Mouse (Mus musculus) stomach, postnatal 0 days (tissue): ENCODE measurements at regions not wholly inside any gene's neighbourhood (a gene's known extent, or its start where the extent isn't known, plus 50 kb on each side); places are given as distances from the start of the nearest gene placed in this dataset.

Experiments
- ATAC-seq: fragments of 200-750 bp; cut with Nextera tagmentation; 2 replicates; pipeline ENCODE4 v1.8.0; 2017; ENCODE audit not compliant: low FRiP score, low TSS enrichment
- DNase-seq: peaks from one replicate; pipeline ENCODE4 v3.0.0-alpha.2; 2016; ENCODE audit warnings: low spot score
- H3K27ac ChIP-seq: fragments of 300-500 bp; sonication (generic); replicated peaks from 2 replicates; pipeline ENCODE4 v1.5.1; 2014; ENCODE audit warnings: mild to moderate bottlenecking, control low read depth
- H3K27me3 ChIP-seq: fragments of 300-500 bp; sonication (generic); 2 replicates; pipeline ENCODE4 v1.6.1; 2014; ENCODE audit warnings: low read length; ENCODE audit not compliant: control insufficient read depth, insufficient read depth
- H3K36me3 ChIP-seq: fragments of 300-500 bp; sonication (generic); 2 replicates; pipeline ENCODE4 v1.6.1; 2014; ENCODE audit warnings: low read length, mixed read lengths; ENCODE audit not compliant: control insufficient read depth, insufficient read depth
- H3K4me1 ChIP-seq: fragments of 300-500 bp; sonication (generic); replicated peaks from 2 replicates; pipeline ENCODE4 v1.6.1; 2014; ENCODE audit warnings: antibody characterized with exemption; ENCODE audit not compliant: control insufficient read depth, insufficient read depth
- H3K4me2 ChIP-seq: fragments of 300-500 bp; sonication (generic); replicated peaks from 2 replicates; pipeline ENCODE4 v1.6.1; 2014; ENCODE audit warnings: low read depth, mild to moderate bottlenecking, control low read depth, moderate library complexity
- H3K4me3 ChIP-seq: fragments of 300-500 bp; sonication (generic); 2 replicates; pipeline ENCODE4 v1.5.1; 2014; ENCODE audit warnings: low read depth, low read length, control low read depth
- H3K9ac ChIP-seq: fragments of 300-500 bp; sonication (generic); 2 replicates; pipeline ENCODE4 v1.6.1; 2014; ENCODE audit warnings: mild to moderate bottlenecking, low read length, control low read depth, mixed read lengths
- H3K9me3 ChIP-seq: fragments of 300-500 bp; sonication (generic); 2 replicates; pipeline ENCODE4 v1.6.1; 2016; ENCODE audit warnings: low read length; ENCODE audit not compliant: control insufficient read depth
- CTCF ChIP-seq: IDR thresholded peaks from 2 replicates; pipeline ENCODE4 v1.5.1; 2016; ENCODE audit warnings: antibody characterized with exemption, low read depth, mild to moderate bottlenecking, moderate library complexity
- EP300 ChIP-seq: optimal IDR thresholded peaks from 2 replicates; pipeline ENCODE3; 2016; ENCODE audit warnings: antibody characterized with exemption
- WGBS: fragments of 180-500 bp; shearing (Covaris S2); extraction: QIAGEN DNeasy Blood & Tissue Kit; methylation state at CpG from one replicate; pipeline ENCODE4 v1.1.7; 2014; 5-methylcytosine and 5-hydroxymethylcytosine counted together

GRCm38 (mm10) chr4:143020658-143021057 is 192.1 kb downstream of the Prdm2 start:
- H3K9me3 ChIP-seq, result no peaks in the 10 kb centered on the region
- DNase-seq (no peak), ATAC-seq (no peak)
- no peaks in the 10 kb centered on the region for H3K27me3 ChIP-seq
- H3K4me1 ChIP-seq, result no peaks in the 10 kb centered on the region
- WGBS, result 76% methylated on average over 4 of the region's 4 CpGs
- no peak for TF ChIP-seq CTCF
- no peak for TF ChIP-seq EP300
- H3K9ac ChIP-seq, result no peak overlapping the region
- no peak overlapping the region for H3K27ac ChIP-seq
- H3K4me3 ChIP-seq, result no peak overlapping the region
- no peak overlapping the region for H3K4me2 ChIP-seq
- H3K36me3 ChIP-seq, result no peaks in the 10 kb centered on the region

DNA sequence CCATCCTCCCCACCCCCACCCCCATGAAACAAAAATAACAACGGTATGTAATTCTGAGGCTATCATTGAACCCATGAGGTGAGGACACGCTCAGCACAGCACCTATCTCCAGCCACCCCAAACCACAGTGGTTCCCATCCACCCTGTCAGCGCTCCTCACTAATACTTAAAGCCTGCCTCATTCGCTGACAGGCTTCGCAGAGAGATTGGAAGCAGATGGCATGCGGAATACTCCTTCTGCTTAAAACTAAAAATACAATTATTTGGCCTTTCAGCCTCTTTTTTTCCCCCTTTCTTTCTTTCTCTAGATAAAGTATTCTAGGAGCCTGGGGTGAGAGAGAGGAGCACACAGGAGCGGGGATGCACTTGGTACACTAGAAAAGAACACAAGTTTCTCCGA is 199.9 kb downstream of the Prdm2 start:
- Histone ChIP-seq H3K4me1 (no peaks in the 10 kb centered on the region), H3K9ac (no peak overlapping the region), H3K4me2 (no peak overlapping the region), H3K36me3 (no peaks in the 10 kb centered on the region), H3K4me3 (no peak overlapping the region), H3K9me3 (no peaks in the 10 kb centered on the region), H3K27ac (no peak overlapping the region), H3K27me3 (no peaks in the 10 kb centered on the region)
- WGBS, result 78% methylated on average over 8 of the region's 8 CpGs
- no peak for DNase-seq
- no peak for ATAC-seq
- TF ChIP-seq EP300 (no peak), CTCF (no peak)

- TF ChIP-seq EP300, result no peak
- no peak for TF ChIP-seq CTCF
- no peak overlapping the region for H3K4me2 ChIP-seq
- no peaks in the 10 kb centered on the region for H3K36me3 ChIP-seq
- 47% methylated on average over 13 of the region's 13 CpGs for WGBS
- no peak overlapping the region for H3K9ac ChIP-seq
- no peak for DNase-seq
- no peaks in the 10 kb centered on the region for H3K4me1 ChIP-seq
- H3K4me3 ChIP-seq, result no peak overlapping the region
- H3K27me3 ChIP-seq, result no peaks in the 10 kb centered on the region
- no peak for ATAC-seq
- H3K9me3 ChIP-seq, result no peaks in the 10 kb centered on the region
- no peak overlapping the region for H3K27ac ChIP-seq
Measured at GRCm38 (mm10) chr4:143001961-143002360, 210.8 kb downstream of the Prdm2 start.

DNA sequence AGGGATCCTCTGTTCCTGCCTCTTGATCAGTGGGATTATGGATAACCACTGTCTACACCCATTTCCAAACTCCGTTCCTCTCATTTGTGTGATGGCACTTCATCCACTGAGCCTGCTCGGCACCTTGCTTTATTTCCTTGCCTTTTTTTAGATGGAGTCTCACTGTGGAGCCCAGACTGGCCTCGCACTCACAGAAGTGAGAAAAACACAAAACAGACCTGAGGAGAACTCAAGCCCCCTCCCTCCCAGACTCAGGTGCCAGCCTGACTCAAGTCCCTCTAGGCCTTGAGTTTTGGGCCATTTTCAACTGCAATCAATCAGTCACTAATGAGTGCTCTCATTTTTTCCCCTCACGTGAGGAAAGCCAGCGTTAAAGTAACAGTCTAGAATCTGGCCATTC is 211.3 kb downstream of the Prdm2 start:
- H3K27me3 ChIP-seq, result no peaks in the 10 kb centered on the region
- no peaks in the 10 kb centered on the region for H3K36me3 ChIP-seq
- DNase-seq, result no peak
- 65% methylated on average over 5 of the region's 5 CpGs for WGBS
- H3K4me2 ChIP-seq, result no peak overlapping the region
- H3K4me3 ChIP-seq, result no peak overlapping the region
- no peaks in the 10 kb centered on the region for H3K9me3 ChIP-seq
- no peaks in the 10 kb centered on the region for H3K4me1 ChIP-seq
- no peak overlapping the region for H3K9ac ChIP-seq
- ATAC-seq, result no peak
- no peak for TF ChIP-seq EP300
- TF ChIP-seq CTCF, result no peak
- H3K27ac ChIP-seq, result no peak overlapping the region

DNA sequence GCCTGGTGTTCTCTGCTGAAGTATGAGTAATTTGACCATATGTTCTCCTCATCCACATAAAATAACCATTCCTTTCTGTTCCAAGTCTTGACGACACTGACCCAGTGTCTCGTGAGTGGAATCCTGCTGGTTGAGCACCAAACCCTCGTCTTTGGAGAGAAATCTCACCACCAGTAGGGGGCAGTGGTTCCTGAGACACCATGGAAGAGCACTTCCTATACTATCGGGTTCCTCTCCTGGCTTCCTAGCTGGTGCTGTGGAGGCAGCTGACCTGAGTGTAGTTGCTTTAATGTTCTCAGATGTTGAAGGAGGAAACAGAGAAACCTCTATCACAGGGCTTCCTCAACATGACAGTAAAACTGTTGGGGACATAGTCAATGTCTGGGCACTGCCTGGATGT is 216.4 kb downstream of the Prdm2 start:
- H3K36me3 ChIP-seq, result no peaks in the 10 kb centered on the region
- no peak overlapping the region for H3K4me3 ChIP-seq
- H3K9me3 ChIP-seq, result no peaks in the 10 kb centered on the region
- no peak overlapping the region for H3K4me2 ChIP-seq
- no peak for DNase-seq
- H3K4me1 ChIP-seq, result no peaks in the 10 kb centered on the region
- H3K27me3 ChIP-seq, result no peaks in the 10 kb centered on the region
- 0 out of 2 replicates have a peak, but pooled peaks have one; percentile 10 for TF ChIP-seq CTCF
- TF ChIP-seq EP300, result no peak
- ATAC-seq, result no peak
- H3K27ac ChIP-seq, result no peak overlapping the region
- H3K9ac ChIP-seq, result no peak overlapping the region
- 69% methylated on average over 4 of the region's 4 CpGs for whole genome bisulfite sequencing

- H3K36me3 ChIP-seq, result no peaks in the 10 kb centered on the region
- H3K4me2 ChIP-seq, result no peak overlapping the region
- no peak for ATAC-seq
- H3K9me3 ChIP-seq, result no peaks in the 10 kb centered on the region
- TF ChIP-seq CTCF (no peak), EP300 (no peak)
- H3K27ac ChIP-seq, result no peak overlapping the region
- no peak for DNase-seq
- no peaks in the 10 kb centered on the region for H3K4me1 ChIP-seq
- H3K4me3 ChIP-seq, result no peak overlapping the region
- 22% methylated on average over 4 of the region's 4 CpGs for WGBS
- H3K27me3 ChIP-seq, result no peaks in the 10 kb centered on the region
- no peak overlapping the region for H3K9ac ChIP-seq
Measured at GRCm38 (mm10) chr4:142991401-142991800, 221.4 kb downstream of the Prdm2 start.
